Mouse (Mus musculus): ENCODE measurements around the gene Lgr6. TPM values are rescaled to one million over a fixed set of nuclear protein-coding genes. Genes with fewer than 3 reads are reported as not detected.

Lgr6 gene
- polyA plus RNA-seq, 1 experiment from 2014 or later: 2.3 TPM

DNA sequence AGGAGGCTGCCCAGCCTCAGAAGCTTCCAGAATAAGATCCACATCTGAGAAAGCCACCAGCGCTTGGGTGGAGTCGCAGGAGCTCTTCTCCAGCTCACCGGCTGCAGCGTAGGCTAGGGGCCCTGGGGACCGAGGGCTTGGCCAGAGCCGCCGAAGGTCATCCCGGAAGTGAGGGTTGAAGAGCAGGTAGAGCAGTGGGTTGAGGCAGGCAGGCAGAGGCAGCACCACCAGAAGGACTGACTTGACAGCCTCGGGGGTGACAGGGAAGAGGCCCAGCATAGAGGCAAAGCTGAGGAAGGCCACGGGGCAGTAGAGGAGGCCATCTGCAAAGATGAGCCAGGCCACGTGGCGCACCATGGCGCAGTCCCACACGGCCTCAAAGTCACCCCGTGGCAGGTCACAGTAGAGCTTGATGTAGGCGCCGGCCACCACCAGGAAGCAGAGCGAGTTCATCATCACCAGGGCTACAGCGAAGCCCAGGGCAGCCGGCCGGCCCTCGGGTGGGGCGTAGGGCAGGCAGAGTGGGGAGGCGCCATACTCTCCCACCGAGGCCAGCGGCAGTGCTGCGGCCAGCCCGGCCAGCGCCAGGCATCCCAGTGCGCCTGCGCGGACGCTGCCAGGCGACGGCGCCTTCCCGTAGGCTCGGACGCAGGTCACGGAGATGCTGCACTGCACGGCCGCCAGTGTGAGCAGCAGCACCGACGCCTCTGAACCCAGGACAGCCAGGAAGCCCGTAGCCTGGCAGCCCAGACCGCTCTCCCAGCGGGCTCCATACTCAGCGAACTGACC, 117.7 kb downstream of the Lgr6 start:
- DNase-seq (ENCODE audit: low read depth, low spot score): no peak
- no peak for ATAC-seq
- no peaks in the 10 kb centered on the region for H3K27me3 ChIP-seq
- POLR2A ChIA-PET: no interaction called here
- in situ Hi-C loops (cut with MboI; ENCODE audit: low pct_unique_long_range_greater_than_20kb): loop anchor here (5.0 kb wide), 1 partner anchor 120 kb away; the partner anchor contains the start of gene Lgr6
- CTCF ChIA-PET: interaction anchor here (4.6 kb wide), 1 partner anchor 120 kb away, joined by 40 read pairs; no protein-coding TSS in a partner anchor
- no peak for TF ChIP-seq CTCF (IDR thresholded peaks at IDR 0.05)

DNA sequence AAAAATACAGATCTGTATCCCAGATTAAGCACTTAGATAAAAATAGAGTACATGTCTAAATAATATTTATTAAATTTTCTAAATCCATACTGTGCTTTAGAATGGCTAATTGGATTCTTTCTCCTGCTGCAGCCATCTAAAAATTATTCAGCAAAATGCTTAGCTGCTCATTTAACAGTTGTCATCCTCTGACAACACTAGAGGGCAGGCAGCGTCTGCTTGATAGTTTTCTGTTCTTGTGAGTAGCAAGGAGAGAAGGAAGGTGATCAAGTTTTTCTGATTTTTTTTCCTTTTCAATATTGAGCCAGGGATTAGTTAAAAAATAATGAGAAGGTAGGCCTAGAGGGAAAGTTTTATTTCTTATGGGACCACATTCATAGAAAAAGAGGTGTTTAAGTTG, 132.2 kb downstream of the Lgr6 start:
- in situ Hi-C loops (cut with MboI; ENCODE audit: low pct_unique_long_range_greater_than_20kb): no loop called here
- ATAC-seq: no peak
- no peak for DNase-seq (ENCODE audit: low read depth, low spot score)
- ChIA-PET CTCF (interaction anchor here (1.3 to 2.3 kb wide), 2 partner anchors 134 to 137 kb away, joined by 7 to 10 read pairs; no protein-coding TSS in a partner anchor), POLR2A (interaction anchor here (0.6 kb wide), 1 partner anchor 14 kb away, joined by 7 read pairs; no protein-coding TSS in a partner anchor)
- peak; percentile 60 for TF ChIP-seq CTCF (IDR thresholded peaks at IDR 0.05)
- H3K27me3 ChIP-seq: no peaks in the 10 kb centered on the region

DNA sequence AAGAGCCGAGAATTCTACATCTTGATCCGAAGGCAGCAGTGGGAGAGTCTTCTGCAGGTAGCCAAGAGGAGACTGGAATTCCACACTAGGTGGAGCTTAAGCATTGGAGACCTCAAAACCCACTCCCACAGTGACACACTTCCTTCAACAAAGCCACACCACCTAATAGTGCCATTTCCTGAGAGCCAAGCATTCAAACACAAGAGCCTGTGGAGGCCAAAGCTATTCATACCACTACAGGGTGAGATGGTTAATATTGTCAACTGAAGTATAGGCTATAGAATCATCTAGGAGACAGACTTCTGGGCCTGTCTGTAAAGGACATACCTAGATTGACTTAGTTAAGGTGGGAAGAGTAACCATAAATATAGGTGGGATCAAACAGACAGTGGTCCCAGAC, 139.6 kb downstream of the Lgr6 start:
- ChIA-PET POLR2A (no interaction called here), CTCF (no interaction called here)
- DNase-seq (ENCODE audit: low read depth, low spot score) (no peak), ATAC-seq (no peak)
- in situ Hi-C loops (cut with MboI; ENCODE audit: low pct_unique_long_range_greater_than_20kb): no loop called here
- no peak for TF ChIP-seq CTCF (IDR thresholded peaks at IDR 0.05)
- no peaks in the 10 kb centered on the region for H3K27me3 ChIP-seq

DNA sequence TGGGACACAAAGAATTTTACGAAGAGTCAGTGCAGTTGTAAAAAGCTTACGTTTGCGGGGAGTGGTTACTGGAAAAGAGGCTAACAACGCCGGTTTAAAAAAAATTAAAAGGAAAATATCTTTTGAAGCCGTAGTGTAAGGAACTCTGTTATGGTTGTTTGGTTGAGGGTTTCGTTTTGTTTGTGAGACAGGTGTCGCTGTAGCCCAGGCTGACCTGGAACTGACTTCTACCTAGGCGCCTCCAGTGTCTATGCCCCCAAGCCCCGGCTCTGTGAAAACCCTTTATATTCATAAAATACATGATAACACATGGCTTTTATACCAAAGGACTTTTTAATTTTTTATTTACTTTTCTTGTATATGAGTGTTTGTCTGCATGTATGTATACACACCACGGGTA, 142.3 kb downstream of the Lgr6 start:
- ATAC-seq: peak; percentile 39
- ChIA-PET CTCF (interaction anchor here (0.7 to 3.1 kb wide), 6 partner anchors 20 to 169 kb away, joined by 3 to 8 read pairs (median 5); partner anchors contain the start of gene Lgr6), POLR2A (no interaction called here)
- DNase-seq (ENCODE audit: low read depth, low spot score): no peak
- H3K27me3 ChIP-seq: no peaks in the 10 kb centered on the region
- peak; percentile 57 for TF ChIP-seq CTCF (IDR thresholded peaks at IDR 0.05)
- in situ Hi-C loops (cut with MboI; ENCODE audit: low pct_unique_long_range_greater_than_20kb): no loop called here

DNA sequence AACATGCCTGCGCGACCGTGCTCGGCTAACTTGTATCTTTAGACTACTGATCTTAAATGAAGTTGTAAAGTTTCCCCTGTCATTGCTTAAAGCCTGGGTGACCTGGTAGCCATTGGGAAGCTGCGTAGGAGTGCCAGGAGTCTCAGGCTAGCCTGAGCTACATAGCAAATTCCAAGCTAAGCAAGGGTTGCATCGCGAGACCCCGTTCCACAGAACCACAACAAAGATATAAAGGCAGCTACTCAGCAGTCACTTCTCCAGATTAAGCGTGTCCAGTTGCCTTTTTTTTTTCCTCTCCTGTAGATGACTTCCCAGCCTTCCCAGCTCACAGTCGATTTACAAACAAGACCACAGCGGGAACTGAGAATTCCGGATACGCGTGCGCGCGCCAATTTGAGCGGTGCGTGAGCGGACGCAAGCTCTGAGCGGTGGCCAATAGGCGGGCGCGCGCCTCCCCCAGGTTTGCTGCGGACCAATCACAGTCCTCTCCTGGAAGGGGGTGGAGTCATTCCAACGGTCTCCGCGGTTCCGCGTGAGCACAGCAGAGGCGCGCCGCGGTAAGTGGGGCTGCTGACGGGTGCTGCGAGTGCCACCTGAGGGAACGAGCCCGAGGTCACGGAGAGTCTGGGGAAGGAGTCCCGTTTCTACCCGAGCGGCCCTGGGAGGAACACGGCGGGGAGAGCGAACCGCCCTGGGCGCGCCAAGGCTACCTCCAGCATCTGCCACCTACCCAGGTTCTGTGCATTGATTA, 142.8 kb downstream of the Lgr6 start, which contains the start of gene Ube2t:
Gene Ube2t, plus strand, starts transcription at position 513 of the 751 bp plus-strand sequence.
- ChIA-PET CTCF (interaction anchor here (0.9 to 3.1 kb wide), 8 partner anchors 27 to 178 kb away, joined by 3 to 8 read pairs (median 4); partner anchors contain the start of gene Lgr6), POLR2A (no interaction called here)
- peak; percentile 95 for ATAC-seq
- no peak for DNase-seq (ENCODE audit: low read depth, low spot score)
- no peaks in the 10 kb centered on the region for H3K27me3 ChIP-seq
- TF ChIP-seq CTCF (IDR thresholded peaks at IDR 0.05): no peak
- in situ Hi-C loops (cut with MboI; ENCODE audit: low pct_unique_long_range_greater_than_20kb): no loop called here

DNA sequence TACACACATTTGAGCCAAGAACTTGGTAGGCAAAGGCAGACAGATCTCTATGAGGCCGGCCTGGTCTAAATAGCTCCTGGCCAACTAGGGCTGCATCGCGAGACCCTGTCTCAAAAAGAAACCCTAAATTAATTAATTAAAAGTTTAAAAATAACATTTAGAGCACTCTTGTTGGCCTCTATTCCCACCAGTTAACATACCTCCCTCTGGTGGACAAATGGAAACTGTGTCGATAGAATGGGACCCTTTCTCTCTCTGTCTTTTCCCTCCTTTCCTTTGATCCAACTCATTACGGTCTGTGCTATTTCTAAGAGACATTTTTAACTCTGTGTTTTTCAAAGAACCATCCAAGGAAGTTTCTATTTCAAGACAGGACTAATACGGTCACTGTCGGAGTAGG, 144.4 kb downstream of the Lgr6 start:
- DNase-seq (ENCODE audit: low read depth, low spot score) (no peak), ATAC-seq (no peak)
- in situ Hi-C loops (cut with MboI; ENCODE audit: low pct_unique_long_range_greater_than_20kb): no loop called here
- ChIA-PET POLR2A (no interaction called here), CTCF (interaction anchor here (3.1 kb wide), 1 partner anchor 145 kb away, joined by 8 read pairs; the partner anchor contains the start of gene Lgr6)
- no peaks in the 10 kb centered on the region for H3K27me3 ChIP-seq
- TF ChIP-seq CTCF (IDR thresholded peaks at IDR 0.05): peak; percentile 48

DNA sequence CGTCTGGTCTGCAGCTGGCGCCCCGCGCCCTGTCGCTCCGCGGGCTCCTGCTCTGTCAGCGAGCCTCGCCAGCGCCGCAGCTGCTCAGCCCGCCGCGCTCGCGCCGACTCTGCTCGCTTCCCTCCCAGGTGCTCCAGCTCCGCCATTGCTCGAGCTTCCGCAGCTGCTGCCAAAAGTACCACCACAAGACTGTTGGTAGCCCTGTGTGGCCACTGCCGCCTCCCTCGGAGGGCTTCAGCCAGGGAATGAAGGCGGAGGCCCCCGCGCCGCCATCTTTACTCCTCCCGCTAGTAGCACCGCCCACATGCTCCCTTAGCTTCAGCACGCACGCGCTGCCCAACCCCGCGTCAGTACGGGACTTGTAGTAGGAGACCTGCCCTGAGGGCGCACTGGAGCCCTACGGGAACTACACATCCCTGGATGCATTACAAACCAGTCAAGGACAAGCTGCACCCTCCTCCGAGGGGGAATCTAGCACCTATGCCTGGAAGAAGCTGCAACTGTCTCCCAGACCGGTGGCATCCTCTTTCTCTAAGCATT, 149.4 kb downstream of the Lgr6 start, which contains the start of gene Ppp1r12b:
Gene Ppp1r12b, minus strand, starts transcription at position 306 of the 540 bp plus-strand sequence.
- ChIA-PET CTCF (interaction anchor here (1.6 kb wide), 1 partner anchor 13 kb away, joined by 4 read pairs; no protein-coding TSS in a partner anchor), POLR2A (interaction anchor here (0.7 to 1.1 kb wide), 2 partner anchors 26 to 191 kb away, joined by 3 to 5 read pairs; partner anchors contain the start of gene Arl8a)
- TF ChIP-seq CTCF (IDR thresholded peaks at IDR 0.05): no peak
- DNase-seq (ENCODE audit: low read depth, low spot score) (peak; percentile 98), ATAC-seq (peak; percentile 99)
- in situ Hi-C loops (cut with MboI; ENCODE audit: low pct_unique_long_range_greater_than_20kb): no loop called here
- H3K27me3 ChIP-seq: no peaks in the 10 kb centered on the region

DNA sequence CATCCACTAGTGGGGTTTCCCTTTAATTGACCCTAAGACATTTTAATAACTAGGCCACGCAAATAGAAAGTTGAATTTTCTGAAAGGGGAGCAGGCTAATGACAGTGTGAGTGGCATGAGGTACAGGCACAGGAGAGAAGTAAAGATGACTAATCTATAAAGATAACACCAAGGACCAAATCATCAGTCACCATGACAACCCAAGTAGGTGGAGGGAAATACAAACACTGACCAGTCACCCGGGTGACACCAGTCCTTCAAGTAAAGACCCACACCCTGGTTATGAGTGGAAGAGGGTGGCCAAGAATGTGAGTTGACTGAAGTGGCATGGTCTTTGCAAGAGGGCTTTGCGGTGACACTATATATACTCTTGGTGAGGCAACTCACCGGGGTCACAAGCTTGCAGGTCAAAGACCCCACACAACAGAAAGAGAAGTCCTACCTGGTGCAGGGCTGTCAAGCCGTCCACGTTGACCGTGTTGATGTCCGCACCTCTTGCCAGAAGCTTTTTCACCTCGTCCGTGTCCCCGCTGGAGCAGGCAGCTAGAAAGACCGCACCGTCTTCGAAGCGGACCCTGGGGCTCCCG, 149.9 kb downstream of the Lgr6 start:
- ChIA-PET POLR2A (interaction anchor here (1.1 kb wide), 1 partner anchor 192 kb away, joined by 5 read pairs; the partner anchor contains the start of gene Arl8a), CTCF (no interaction called here)
- in situ Hi-C loops (cut with MboI; ENCODE audit: low pct_unique_long_range_greater_than_20kb): no loop called here
- DNase-seq (ENCODE audit: low read depth, low spot score) (no peak), ATAC-seq (peak; percentile 12)
- no peak for TF ChIP-seq CTCF (IDR thresholded peaks at IDR 0.05)
- no peaks in the 10 kb centered on the region for H3K27me3 ChIP-seq

DNA sequence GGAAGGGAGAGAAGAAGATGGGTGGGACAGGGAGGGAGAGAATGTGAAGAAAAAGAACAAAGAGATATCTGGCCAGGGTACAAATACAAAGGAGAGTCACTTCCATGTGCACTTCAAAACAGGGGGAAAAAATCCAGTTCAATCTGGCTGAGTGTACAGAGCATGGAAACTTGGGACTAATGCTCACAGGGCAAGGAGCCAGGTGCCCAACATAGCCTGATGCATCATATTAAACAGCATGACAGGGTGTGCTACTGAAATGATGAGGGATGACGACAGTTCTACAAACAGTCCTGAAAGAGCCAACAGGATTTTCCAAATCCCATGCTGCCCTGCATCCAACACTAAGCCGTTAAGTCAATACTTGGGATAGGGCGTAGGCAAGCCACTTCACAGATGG, 155.1 kb downstream of the Lgr6 start:
- no peak for DNase-seq (ENCODE audit: low read depth, low spot score)
- CTCF ChIA-PET: no interaction called here

DNA sequence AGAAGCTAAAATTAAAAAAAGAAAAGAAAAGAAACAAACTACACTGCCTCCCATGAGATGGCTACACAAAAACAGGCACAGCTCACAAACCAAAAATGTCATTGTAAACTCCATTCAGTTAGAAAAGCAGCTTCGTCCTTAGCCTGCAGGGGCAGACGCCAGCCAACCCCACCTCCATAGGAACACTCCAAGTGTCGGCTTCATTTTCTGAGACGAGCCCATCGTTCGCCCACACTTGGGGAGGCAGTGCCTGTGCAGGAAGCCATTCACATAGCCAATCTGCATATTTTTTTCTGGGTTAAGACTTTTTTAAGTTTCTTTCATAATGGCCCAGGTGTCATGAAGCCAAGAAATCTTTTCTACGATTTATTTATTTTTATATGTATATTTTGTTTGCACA, 157.5 kb downstream of the Lgr6 start:
- ATAC-seq (no peak), DNase-seq (ENCODE audit: low read depth, low spot score) (no peak)
- TF ChIP-seq CTCF (IDR thresholded peaks at IDR 0.05): no peak
- in situ Hi-C loops (cut with MboI; ENCODE audit: low pct_unique_long_range_greater_than_20kb): no loop called here
- POLR2A ChIA-PET: no interaction called here
- CTCF ChIA-PET: no interaction called here
- no peaks in the 10 kb centered on the region for H3K27me3 ChIP-seq

More for the DNA sequence above, 155.1 kb downstream of the Lgr6 start:
- in situ Hi-C loops (cut with MboI; ENCODE audit: low pct_unique_long_range_greater_than_20kb): no loop called here
- POLR2A ChIA-PET: no interaction called here
- H3K27me3 ChIP-seq: no peaks in the 10 kb centered on the region
- no peak for ATAC-seq
- TF ChIP-seq CTCF (IDR thresholded peaks at IDR 0.05): no peak

Data from Patski (cell line).